Mouse (Mus musculus): ENCODE measurements around the gene Igfbp7. TPM values are rescaled to one million over a fixed set of nuclear protein-coding genes. Genes with fewer than 3 reads are reported as not detected.

Igfbp7 gene
- total RNA-seq, 1 experiment from 2014 or later, result 5.0 TPM

- no peak for ATAC-seq (replicated peaks; ENCODE audit: insufficient number of reproducible peaks, low FRiP score, low TSS enrichment, poor library complexity, severe bottlenecking)
Observed at GRCm38 (mm10) chr5:77361006-77361405, 46.8 kb downstream of the Igfbp7 start.

- ATAC-seq (replicated peaks; ENCODE audit: insufficient number of reproducible peaks, low FRiP score, low TSS enrichment, poor library complexity, severe bottlenecking), result no peak
Observed at GRCm38 (mm10) chr5:77359971-77360370, 47.9 kb downstream of the Igfbp7 start.

DNA sequence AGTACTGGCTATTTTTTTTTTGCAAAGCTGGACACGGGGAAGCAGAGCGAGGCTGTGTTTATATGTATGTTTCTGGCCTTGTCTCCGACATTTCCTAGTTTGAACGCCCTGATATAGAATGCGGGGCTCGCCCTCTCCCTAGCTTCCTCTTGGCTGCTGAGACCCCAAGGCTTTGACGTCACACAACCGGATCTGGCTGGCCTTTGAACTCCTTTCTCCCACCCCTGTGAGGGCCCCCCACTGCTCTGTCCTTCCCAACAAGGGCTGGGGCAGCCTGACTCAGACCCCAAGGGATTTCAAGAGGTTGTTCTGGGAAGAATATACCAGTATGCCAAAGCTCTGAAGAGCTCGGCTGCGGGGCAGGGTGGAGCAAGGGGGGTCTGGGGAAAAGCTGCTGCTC is 49.5 kb downstream of the Igfbp7 start:
- no peak for ATAC-seq (replicated peaks; ENCODE audit: insufficient number of reproducible peaks, low FRiP score, low TSS enrichment, poor library complexity, severe bottlenecking)

DNA sequence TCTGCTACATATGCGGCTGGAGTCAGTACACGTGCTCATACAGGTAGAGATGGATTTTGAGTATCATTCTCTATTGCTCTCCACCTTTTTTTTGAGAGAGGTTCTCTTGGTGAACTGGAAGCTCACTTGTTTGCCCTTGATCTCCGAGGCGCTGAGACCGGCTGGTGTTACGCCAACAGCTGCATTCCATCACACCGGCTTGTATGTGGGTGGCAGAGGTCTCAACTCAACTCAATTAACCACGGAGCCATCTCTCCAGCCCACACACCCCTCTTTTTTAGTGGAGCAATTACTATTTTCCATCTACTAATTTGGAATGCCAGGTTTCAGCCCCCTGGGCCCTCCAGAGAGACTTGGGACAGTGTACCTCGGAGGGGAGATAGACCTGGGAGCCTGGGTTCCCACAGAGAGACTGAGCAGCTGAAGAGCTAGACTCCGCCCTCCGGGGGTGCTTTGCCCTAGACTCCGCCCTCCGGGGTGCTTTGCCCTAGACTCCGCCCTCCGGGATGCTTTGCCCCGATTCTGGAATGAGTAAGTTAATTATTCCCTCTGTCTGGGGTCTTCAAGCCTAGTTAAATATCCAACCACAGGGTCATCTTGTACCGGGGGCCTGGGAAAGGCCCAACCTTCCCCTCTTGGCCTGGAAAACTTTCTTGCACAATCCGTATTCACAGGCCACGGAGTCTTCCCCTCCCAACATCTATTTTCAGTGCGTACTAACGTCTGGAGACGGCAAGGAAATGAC is 50.3 kb downstream of the Igfbp7 start:
- peak; percentile 38 for ATAC-seq (replicated peaks; ENCODE audit: insufficient number of reproducible peaks, low FRiP score, low TSS enrichment, poor library complexity, severe bottlenecking)

- no peak for ATAC-seq (replicated peaks; ENCODE audit: insufficient number of reproducible peaks, low FRiP score, low TSS enrichment, poor library complexity, severe bottlenecking)
Observed at GRCm38 (mm10) chr5:77355307-77356265, 52.3 kb downstream of the Igfbp7 start.

DNA sequence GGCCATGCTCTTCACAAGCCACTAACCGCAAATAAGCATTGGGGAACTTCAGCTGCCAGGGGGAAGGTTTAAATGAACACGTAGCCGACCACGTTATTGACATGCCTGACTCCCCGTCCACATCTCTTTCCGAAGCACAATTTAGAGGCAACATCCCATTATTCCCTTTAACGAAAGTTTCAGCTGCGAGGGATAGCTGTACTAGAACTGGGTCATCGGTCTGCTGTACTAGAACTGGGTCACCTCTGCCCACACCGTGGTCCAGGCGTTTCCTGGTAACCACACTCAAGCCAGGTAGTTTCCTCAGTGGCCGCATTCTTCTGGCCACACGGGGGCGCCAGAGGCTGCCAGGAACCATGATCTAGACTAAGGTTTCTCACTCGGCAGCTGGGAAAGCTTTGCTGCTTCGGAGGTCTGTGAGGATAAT is 53.5 kb downstream of the Igfbp7 start:
- peak; percentile 78 for ATAC-seq (replicated peaks; ENCODE audit: insufficient number of reproducible peaks, low FRiP score, low TSS enrichment, poor library complexity, severe bottlenecking)

DNA sequence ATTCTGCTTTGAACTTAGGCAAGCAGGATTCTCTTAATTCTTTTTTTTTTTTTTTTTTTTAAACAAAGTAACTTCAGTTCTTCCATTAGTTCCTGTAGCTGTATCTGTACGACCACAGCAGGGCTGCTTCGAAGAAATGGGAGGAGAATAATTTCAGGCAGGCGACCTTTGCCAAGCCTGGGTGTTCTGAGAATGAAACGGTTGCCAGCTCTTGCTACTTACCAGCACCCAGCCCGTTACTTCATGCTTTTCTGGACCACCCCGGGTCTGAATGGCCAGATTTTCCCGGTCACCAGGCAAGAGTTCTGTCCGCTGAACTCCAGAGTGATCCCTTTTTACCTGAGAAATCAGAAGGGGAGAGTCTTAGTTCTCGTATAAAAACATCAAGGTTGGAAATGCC is 56.1 kb downstream of the Igfbp7 start:
- ATAC-seq (replicated peaks; ENCODE audit: insufficient number of reproducible peaks, low FRiP score, low TSS enrichment, poor library complexity, severe bottlenecking), result no peak

- ATAC-seq (replicated peaks; ENCODE audit: insufficient number of reproducible peaks, low FRiP score, low TSS enrichment, poor library complexity, severe bottlenecking), result no peak
Observed at GRCm38 (mm10) chr5:77349971-77350658, 57.7 kb downstream of the Igfbp7 start.

DNA sequence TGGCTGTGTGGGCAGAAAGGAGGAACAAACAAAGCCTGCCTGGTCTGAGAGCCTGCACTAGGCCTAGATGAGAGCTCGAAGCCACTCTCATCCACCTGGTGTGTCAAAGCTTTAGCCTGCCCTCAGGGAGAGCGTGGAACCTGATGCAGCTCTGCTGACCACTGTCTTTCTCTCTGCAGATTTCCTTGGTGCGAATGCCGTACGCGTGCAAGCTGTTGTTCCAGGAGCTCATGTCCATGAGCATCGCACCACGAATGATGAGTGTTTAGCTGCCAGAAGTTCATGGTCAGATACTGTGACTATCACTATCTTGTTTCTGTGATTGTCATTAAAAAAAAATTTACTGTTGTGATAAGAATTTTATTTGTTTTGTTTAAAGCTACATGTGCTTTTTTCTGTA is 58.9 kb downstream of the Igfbp7 start:
- no peak for ATAC-seq (replicated peaks; ENCODE audit: insufficient number of reproducible peaks, low FRiP score, low TSS enrichment, poor library complexity, severe bottlenecking)

DNA sequence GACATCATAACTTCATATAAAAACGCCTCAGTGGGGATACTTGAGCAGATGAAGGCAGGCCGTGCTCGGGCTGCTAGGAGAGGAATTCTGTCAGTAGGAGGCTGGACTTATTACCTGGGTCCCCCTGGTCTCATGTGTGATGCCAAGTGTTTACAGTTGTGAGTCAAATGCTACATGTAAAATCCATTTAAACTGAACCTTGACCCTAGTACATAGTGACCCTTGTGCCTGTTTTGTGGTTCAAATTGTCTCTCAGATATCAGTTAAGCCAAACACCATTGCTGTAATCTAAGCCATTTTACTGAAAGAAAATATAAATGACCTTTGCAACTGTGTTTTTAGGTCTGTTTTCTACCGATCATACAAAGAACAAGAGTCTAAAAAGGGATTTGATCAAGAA is 67.8 kb downstream of the Igfbp7 start:
- no peak for ATAC-seq (replicated peaks; ENCODE audit: insufficient number of reproducible peaks, low FRiP score, low TSS enrichment, poor library complexity, severe bottlenecking)

GRCm38 (mm10) chr5:77330154-77330553 is 77.7 kb downstream of the Igfbp7 start:
- ATAC-seq (replicated peaks; ENCODE audit: insufficient number of reproducible peaks, low FRiP score, low TSS enrichment, poor library complexity, severe bottlenecking), result no peak

- ATAC-seq (replicated peaks; ENCODE audit: insufficient number of reproducible peaks, low FRiP score, low TSS enrichment, poor library complexity, severe bottlenecking), result no peak
Observed at GRCm38 (mm10) chr5:77324936-77325335, 82.9 kb downstream of the Igfbp7 start.

DNA sequence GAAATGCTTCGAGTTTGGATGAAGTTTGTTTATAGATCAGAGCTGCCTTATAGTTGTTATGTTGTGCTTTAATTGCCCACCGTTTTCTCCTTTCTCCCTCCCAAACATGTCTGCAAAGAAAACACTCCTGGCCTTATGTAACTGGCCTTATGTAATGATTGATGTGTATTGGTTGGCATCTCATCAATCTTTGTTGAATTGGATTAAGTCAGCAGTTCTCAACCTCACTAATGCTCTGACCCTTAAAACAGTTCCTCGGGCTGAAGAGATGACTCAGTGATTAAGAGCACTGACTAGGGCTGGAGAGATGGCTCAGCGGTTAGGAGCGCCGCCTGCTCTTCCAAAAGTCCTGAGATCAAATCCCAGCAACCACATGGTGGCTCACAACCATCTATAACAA is 92.9 kb downstream of the Igfbp7 start:
- no peak for ATAC-seq (replicated peaks; ENCODE audit: insufficient number of reproducible peaks, low FRiP score, low TSS enrichment, poor library complexity, severe bottlenecking)

- no peak for ATAC-seq (replicated peaks; ENCODE audit: insufficient number of reproducible peaks, low FRiP score, low TSS enrichment, poor library complexity, severe bottlenecking)
Observed at GRCm38 (mm10) chr5:77314206-77314605, 93.6 kb downstream of the Igfbp7 start.

DNA sequence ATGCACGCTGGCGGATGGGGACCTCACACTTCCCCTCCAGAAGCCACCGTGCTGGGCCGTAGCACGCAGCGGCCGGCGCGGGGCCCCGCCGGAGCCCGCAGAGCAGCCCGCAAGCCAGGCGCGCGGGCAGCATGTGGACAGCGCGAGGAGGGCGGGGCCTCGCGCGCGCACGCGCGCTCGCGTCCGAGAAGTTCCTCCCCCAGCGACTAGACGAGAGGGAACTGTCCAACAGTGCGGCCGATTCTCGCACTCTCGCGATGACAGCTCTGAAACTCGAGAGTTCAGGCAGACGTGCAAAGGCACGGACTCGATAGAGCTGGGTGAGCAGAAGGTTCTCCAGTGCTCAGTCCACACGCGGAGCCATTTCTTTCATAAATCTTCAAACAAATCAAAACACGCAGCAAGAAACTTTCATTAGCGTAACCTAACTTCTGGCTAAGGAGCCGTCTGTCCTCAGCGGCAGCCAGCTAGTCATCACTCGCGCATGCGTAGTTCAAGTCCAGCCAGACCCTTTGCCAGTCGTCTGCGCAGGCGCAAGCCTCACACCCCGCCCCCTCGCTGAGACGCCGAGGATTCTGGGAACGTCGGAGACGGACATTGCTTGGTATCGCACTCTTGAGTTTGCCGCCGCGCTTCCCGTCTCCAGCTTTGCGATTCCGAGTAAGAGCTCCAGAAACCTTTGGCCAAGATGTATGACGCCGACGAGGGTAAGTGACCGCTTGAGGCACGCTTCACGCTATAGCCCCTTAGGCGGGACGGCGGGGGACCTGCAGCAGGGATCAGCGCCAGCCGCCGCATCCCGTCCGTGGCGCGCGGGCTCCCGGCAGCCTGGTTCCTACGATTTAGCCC is 97.7 kb downstream of the Igfbp7 start, which contains the start of the genes Noa1 and Polr2b:
Noa1 (minus strand) TSS at position 161 of the 849 bp plus-strand sequence.
Polr2b (plus strand) TSS at position 224 of the 849 bp plus-strand sequence.
- peak; percentile 86 for ATAC-seq (replicated peaks; ENCODE audit: insufficient number of reproducible peaks, low FRiP score, low TSS enrichment, poor library complexity, severe bottlenecking)

DNA sequence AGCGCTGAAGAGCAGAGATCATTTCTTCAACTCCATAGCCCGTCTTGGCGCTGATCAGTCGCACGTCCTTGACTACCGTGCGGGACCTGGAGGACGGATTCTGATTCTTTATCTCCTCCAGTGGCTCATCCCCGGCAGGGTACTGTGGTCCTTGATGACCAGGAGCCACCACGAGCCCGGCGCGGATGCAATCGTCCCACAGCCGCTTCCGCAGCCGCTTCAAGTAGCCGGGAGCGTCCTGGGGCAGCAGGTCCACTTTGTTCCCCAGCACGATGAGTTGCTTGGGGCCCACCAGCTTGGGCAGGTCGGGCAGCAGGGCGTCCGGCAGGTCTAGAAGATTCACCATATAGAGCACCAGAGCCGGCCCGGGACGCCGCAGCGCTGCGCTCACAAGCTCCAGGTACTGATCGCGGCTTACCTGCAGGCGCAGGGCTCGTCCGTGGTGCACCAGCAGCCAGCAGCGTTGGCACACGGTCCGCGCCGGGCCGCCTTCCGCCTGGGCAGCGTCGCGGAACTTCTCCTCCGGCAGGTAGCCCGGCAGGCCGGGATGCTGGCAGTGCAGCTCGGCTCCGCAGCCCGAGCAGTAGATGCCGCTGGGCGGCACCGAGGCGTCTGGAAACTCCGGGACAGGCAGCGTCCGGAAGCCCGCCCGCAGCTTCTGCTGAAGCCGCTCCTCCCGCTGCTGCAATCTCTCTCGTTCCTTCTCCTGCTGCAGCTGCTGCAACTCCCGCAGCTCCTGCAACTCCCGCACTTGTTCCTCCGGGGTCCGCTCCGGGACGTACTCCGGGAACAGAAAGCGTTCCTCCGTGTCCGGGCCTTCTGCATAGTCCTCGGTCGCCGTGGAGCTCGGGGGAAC is 98.6 kb downstream of the Igfbp7 start:
- peak; percentile 16; the same call in 1 of the 2 replicates for ATAC-seq (replicated peaks; ENCODE audit: insufficient number of reproducible peaks, low FRiP score, low TSS enrichment, poor library complexity, severe bottlenecking)

GRCm38 (mm10) chr5:77307821-77308553 is 99.9 kb downstream of the Igfbp7 start:
- ATAC-seq (replicated peaks; ENCODE audit: insufficient number of reproducible peaks, low FRiP score, low TSS enrichment, poor library complexity, severe bottlenecking), result no peak
